Mouse (Mus musculus) layer of hippocampus, adult 11-12 months (tissue): ENCODE measurements around the gene Pigm.

Experiments used
- DNase-seq: peaks from one replicate; pipeline ENCODE4 v3.0.0; 2022; ENCODE audit warnings: low spot score

Pigm gene

DNA sequence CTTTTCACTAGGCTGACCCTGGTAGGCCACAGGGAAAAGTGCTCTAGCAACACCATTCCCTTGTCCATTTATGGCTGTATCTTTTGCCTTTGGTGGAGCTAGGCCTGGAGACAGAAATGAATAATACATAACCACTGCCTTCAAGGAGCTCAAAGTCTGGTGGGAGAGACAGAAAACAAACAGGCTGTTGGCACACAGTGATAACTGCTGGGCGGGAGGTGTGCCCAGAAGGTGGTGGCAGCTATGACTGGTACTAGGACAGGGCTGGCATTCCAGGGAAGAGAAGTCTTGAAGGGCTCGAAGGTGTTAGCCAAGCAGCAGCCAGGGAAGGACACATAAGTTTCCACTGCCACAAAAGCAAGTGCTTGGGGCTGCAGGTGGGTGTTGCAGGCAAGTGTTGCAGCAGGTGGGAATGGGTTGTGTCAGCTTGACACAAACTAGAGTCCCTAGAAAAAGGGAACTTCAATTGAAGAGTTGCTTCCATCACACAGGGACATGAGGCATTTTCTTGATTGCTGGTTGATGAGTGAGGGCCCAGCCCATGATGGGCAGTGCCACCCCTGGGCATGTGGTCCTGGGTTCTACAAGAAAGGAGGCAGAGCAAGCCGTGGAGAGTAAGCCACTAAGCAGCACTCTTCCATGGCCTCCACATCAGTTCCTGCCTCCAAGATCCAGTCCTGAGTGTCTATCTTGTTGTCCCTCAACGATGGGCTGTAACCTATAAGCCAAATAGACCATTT, 37.3 kb downstream of the Pigm start:
- no peak for DNase-seq

- DNase-seq: no peak
Observed at GRCm38 (mm10) chr1:172414231-172414585, 37.9 kb downstream of the Pigm start.

GRCm38 (mm10) chr1:172415061-172415460, 38.7 kb downstream of the Pigm start:
- DNase-seq: no peak

DNA sequence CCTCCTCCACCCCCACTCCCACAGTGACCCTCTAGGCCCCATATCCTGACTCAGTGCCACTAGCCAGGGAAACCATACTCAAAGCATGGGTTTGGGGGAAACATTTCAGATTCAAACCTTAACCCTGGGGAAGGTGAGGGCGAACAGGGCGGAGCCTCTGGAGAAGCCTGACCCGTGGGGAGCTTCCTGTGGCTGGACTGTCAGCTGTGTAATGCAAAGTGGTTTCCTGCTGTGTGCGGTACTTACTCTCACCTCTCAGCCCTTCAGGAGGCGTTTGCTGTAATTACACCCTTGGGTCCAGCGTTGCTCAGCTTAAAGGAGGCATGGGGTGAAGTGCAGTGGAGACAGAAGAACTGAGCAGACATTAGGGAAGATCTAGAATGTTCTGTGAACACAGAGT, 41.8 kb downstream of the Pigm start:
- DNase-seq: no peak

DNA sequence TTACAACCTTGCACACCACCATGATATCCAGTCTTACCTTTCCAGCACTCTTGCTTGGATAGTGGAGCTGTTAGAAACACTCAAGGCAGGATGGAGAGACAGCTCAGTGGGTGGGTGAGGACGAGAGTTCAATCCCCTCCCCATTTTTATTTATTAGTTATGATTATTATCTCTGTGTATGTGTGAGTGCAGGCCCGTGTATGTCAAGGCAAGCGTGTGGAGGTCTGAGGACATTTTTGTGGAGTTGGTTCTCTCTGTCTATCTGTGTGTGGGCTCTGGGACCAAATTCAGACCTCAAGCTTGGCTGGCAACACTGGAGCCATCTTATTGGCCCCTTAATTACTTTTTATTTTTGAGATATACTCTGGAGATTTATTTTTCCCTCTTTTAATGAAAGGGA, 42.3 kb downstream of the Pigm start:
- no peak for DNase-seq

- DNase-seq: no peak
Observed at GRCm38 (mm10) chr1:172420181-172420580, 43.8 kb downstream of the Pigm start.

DNA sequence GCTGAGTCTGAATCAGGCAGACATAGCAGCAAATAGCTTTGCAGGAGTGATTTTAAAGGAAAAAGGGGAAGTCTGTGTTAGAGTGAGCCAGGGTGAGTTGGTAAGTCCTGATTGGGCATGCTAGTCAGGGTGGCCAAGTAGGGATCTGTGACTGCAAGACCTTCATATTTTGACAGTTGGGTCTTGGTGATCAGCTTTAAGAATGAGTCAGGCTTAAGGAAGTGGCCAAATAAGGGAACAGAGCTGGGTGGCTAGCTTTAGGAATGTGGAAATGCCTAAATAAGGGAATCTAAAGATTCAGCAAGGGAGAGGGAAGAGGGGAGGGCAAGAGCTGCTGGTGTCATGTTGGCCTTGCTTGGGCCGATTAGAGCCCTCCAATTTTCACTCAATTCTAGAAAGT, 47.0 kb downstream of the Pigm start:
- DNase-seq: no peak

GRCm38 (mm10) chr1:172426419-172426818, 50.1 kb downstream of the Pigm start:
- no peak for DNase-seq

DNA sequence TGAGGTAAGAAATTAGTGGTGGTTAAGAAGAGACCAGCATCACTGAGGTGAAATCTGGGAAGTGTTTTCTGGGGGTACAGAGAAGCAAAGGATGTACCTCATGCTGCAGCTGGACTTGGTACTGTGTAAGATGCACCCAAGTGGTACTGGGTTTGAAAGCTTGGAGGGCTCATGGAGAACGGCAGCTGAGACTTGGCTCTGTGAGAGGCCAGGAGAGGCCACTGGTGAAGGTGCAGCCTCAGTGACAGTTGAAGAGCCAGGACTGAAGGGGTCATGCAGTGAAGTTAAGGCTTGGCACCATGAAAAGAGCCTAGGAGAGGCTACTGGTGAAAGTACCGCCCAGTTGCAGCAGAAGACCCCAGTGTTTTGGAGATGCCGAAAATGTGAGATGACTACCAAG, 51.5 kb downstream of the Pigm start:
- DNase-seq: no peak

- DNase-seq: no peak
Observed at GRCm38 (mm10) chr1:172428614-172429013, 52.3 kb downstream of the Pigm start.

DNA sequence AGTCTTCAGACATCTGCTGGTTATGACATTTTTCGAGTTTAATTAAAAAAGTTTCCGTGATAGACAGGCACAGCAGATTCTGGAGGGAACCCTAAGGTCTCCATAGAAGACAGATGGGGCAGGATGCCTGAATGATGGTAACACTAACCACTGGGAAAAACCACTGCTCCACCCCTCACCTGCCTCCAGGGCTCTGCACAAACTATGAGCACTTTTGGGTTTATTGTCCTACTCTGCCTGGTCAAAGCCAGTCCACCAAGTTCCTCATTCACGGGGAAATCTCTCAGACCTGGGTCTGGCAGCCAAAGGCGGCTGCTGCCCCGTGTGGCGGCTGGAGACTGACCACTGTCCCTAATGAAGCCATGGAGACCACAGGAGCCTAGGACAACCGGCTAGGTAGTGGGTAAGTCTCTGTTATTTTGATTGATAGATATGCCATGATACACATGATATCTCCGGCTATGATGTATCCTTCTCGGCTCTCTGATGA, 54.4 kb downstream of the Pigm start:
- DNase-seq: no peak

- no peak for DNase-seq
Observed at GRCm38 (mm10) chr1:172431836-172432586, 55.7 kb downstream of the Pigm start.

DNA sequence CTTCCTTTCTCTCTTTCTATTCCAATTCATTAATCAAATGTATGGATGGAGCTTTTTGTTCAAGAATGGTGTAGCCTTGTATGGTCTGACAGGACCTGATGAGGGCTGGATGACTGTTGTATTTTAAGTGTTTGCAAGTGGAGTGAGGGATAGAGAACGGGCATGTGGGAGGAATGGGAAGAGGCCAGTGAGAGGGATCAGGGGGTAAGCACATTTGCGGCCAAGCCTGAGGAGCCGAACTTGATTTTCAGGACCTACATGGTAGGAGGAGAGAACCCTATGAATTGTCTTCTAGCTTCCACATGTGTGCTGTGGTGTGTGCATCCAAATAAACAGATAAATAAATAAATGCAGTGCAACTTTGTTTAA, 56.2 kb downstream of the Pigm start:
- no peak for DNase-seq

GRCm38 (mm10) chr1:172433012-172433850, 56.9 kb downstream of the Pigm start:
- DNase-seq: no peak
